Mouse (Mus musculus): ENCODE results near the gene Hoxc8.

The Hoxc8 gene

GRCm38 (mm10) chr15:103009265-103010111 lies 19.1 kb downstream of the Hoxc8 start:
- DNase-seq (ENCODE audit: low spot score) = peak; percentile 79

GRCm38 (mm10) chr15:103010112-103010846 lies 19.9 kb downstream of the Hoxc8 start:
- no peak for DNase-seq (ENCODE audit: low spot score)

GRCm38 (mm10) chr15:103010847-103011555 lies 20.6 kb downstream of the Hoxc8 start:
- DNase-seq (ENCODE audit: low spot score) = peak; percentile 67

DNA sequence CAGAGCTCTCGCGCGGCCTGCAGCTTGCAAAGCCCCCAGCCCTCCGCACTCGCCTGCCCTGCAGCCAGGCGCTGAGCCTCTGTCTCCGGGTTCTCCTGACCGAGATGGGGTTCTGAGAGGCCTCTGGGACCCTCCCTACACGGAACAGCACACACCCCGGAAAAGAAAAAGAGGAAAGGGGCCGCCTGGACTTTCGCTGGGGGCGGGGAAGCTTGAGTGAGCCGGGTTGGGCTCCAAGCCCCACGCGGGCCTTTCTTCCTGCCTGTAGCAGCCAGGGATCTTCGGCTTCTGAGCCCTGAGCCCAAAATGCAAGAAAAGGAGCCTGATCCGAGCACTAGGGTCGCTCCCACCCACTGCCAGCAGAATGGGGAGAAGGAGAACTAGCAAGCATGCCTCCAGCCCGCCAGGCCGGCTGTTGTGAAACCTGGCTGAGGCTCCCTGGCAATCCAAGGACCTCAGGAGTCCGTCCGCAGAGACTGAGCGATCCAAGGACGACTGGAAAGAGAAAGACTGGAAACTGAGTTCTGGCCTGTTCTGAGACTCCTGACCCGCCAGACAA lies 21.6 kb downstream of the Hoxc8 start:
- DNase-seq (ENCODE audit: low spot score) = peak; percentile 58

GRCm38 (mm10) chr15:103013238-103013984 lies 23.0 kb downstream of the Hoxc8 start:
- DNase-seq (ENCODE audit: low spot score) = peak; percentile 89

GRCm38 (mm10) chr15:103014166-103015008 lies 24.0 kb downstream of the Hoxc8 start:
- peak; percentile 84 for DNase-seq (ENCODE audit: low spot score)

GRCm38 (mm10) chr15:103015009-103015399 lies 24.6 kb downstream of the Hoxc8 start:
- no peak for DNase-seq (ENCODE audit: low spot score)

GRCm38 (mm10) chr15:103015406-103016166 lies 25.2 kb downstream of the Hoxc8 start:
- no peak for DNase-seq (ENCODE audit: low spot score)

DNA sequence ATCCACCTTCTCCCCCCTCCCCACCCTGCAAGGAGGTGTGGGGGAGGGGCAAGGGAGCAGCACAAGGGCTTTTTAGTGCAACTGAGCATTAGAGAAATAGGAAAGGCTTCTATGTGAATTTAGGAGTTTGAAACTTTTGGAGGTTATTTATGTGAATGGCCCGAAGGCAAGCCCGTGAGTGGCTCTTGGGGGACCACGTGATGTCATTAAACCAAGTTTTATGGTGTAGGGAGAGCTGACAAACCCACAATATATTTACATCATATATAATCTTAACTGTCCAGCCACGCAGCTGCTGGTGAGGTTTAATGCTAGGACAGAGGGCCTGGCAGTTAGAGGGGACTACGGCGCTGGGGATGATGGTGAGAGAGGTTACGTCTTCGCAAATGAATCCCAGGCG lies 28.2 kb downstream of the Hoxc8 start, which contains the start of gene Hoxc4:
Gene Hoxc4, plus strand, starts transcription at position 299 of the 400 bp plus-strand sequence.
- DNase-seq (ENCODE audit: low spot score) = no peak

GRCm38 (mm10) chr15:103020899-103021418 lies 30.6 kb downstream of the Hoxc8 start:
- DNase-seq (ENCODE audit: low spot score) = no peak

- no peak for DNase-seq (ENCODE audit: low spot score)
Observed at GRCm38 (mm10) chr15:103021544-103021943, 31.1 kb downstream of the Hoxc8 start.

DNA sequence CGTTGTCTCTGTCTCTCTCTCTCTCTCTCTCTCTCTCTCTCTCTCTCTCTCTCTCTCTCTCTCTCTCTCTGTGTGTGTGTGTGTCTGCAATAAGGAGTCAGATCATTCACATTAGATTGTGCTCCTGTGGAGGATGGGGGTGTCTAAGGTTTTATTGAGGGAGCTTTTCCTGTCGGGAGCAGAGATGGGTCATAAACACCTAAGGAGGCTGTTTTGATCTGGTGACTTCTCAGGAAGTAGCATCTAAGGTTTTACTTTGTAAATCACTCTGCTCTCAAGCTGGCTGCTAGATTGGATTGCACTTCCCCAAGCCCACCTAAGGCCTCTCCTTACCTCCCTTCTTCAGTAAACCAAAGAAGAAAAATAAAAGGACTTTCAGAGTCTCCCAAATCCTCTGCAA lies 33.7 kb downstream of the Hoxc8 start:
- no peak for DNase-seq (ENCODE audit: low spot score)

- no peak for DNase-seq (ENCODE audit: low spot score)
Observed at GRCm38 (mm10) chr15:103027266-103028235, 37.1 kb downstream of the Hoxc8 start.

- peak; percentile 71 for DNase-seq (ENCODE audit: low spot score)
Observed at GRCm38 (mm10) chr15:103028916-103029512, 38.6 kb downstream of the Hoxc8 start.

GRCm38 (mm10) chr15:103030142-103030541 lies 39.7 kb downstream of the Hoxc8 start:
- peak; percentile 67 for DNase-seq (ENCODE audit: low spot score)

GRCm38 (mm10) chr15:103032167-103032566 lies 41.8 kb downstream of the Hoxc8 start:
- peak; percentile 46 for DNase-seq (ENCODE audit: low spot score)

GRCm38 (mm10) chr15:103032646-103033575 lies 42.5 kb downstream of the Hoxc8 start:
- DNase-seq (ENCODE audit: low spot score) = peak; percentile 82
